Mouse (Mus musculus) bone marrow, adult 2 months (tissue): ENCODE measurements around the gene Spata20.

ENCODE experiments used
- CTCF ChIP-seq: fragments of 200-500 bp; IDR thresholded peaks from 2 replicates; pipeline ENCODE4 v1.5.1; 2011; ENCODE audit warnings: low read length, control low read depth; ENCODE audit not compliant: control insufficient read depth, insufficient read depth
- POLR2A ChIP-seq: fragments of 200-500 bp; IDR thresholded peaks from 2 replicates; pipeline ENCODE4 v1.6.1; 2011; ENCODE audit warnings: low read depth, mild to moderate bottlenecking, control low read depth, low read length, borderline replicate concordance; ENCODE audit not compliant: control insufficient read depth

- TF ChIP-seq CTCF = no peak
- TF ChIP-seq POLR2A = no peak
These were observed 10.3 kb downstream of the Spata20 start for GRCm38 (mm10) chr11:94475722-94476121.
